Mouse (Mus musculus) left cerebral cortex, postnatal 4 days (tissue): Measurements from ENCODE around the gene Cd247. TPM values are rescaled to one million over a fixed set of nuclear protein-coding genes. Genes with fewer than 3 reads are reported as not detected.

ENCODE experiments used
- DNase-seq: peaks from one replicate; pipeline ENCODE4 v3.0.0-alpha.2; 2022
- intact Hi-C: fragments of 180-260 bp; cut with DNase I; formaldehyde crosslinking; loops from one replicate; pipeline ENCODE4 v1.15.1; 2025
- total RNA-seq, 2 experiments: library from RNA; stranded (reverse); gene quantifications; 2 replicates each; pipeline ENCODE4 v1.2.3; 2021

The Cd247 gene
- total RNA-seq, 2 experiments from 2014 or later, result 0.28 TPM; not detected in 1

DNA sequence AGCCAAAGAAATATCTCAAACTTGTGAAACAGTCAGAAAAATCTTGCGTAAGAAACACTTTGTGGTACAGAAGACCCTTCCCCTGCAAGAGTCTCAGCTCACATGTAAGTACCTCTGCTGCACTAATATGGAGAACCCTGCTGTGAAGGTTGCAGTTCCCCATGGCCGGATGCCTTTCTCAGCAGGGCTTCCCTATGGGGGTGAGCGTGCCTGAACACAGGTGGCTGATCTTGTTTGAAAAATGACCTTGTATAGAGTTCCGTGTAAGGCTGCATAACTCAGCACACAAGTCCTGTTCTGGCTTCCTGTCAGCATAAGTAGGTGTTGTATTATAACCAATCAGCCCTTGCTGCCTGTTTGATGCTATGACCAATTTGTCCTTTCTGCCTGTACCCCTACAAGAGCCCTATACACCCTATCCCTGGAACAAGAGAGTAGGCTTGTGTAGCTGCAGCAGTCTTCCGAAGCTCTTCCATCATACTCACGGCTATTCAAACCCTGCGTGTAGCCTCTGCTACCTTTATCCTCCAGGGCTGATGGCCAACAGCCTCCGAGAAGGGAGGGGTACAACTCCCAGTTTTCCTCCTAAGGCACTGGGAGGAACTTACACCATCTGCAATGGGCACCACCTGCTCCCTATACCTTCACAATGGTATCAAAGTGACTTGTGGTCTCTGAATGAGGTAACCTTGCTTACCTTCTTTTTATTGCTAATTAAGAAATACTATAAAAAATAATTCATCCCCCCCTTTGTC lies 93.8 kb downstream of the Cd247 start:
- DNase-seq, result no peak
- intact Hi-C loops, result no loop called here

DNA sequence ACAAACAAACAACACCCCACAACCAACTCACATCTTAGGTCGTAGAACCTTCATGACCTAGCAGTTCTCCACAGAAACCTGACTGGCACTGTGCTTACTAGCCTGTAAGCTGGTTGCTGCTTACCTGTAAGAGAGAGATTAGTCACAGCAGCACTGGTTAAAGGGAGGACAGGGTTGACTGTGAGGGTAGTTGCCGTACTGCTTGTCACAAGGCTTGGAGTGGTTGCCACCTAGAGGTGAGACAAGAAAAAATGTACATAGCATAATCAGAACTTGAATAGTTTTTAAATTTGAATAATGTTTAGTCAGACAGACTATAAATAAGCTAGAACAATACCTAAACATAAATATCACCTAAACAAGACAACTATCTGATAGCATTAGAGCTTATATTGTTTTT lies 103.2 kb downstream of the Cd247 start:
- intact Hi-C loops, result no loop called here
- DNase-seq, result no peak

DNA sequence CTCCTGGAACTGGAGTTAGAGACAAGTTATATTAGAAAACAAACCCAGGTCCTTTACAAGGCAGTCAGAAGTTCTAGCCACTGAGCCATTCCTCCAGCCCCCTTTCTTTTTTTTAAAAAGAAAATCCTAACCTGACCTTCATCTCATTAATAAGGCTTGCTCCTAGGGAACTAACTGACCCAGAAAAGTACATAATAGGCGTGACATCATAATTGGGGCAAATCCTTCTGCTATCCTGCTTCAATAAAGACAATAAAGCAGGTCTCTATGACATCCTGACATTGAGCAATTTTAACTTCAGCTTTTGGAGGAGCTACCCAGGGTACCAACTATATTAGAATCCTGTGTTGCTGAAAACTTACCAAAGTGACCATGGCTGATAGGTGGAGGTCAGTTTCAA lies 115.1 kb downstream of the Cd247 start:
- intact Hi-C loops, result no loop called here
- DNase-seq, result no peak

DNA sequence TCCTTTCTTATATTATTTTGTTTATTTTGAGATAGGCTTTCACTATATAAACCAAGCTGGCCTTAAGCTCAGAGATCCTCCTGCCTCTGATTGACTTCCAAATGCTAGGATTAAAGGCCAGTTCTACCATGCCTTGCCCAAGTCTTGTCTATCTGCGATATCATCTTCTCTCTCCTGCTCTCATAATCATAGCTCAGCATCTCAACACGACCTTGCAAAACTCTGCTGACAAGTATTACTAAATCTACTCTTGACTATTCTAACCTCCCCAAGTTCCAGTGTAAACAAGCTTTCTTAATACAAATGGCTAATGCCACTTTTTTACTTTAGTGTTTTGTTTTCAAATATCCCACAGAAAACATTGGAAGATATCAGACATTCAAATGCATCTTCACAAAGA lies 119.7 kb downstream of the Cd247 start:
- no peak for DNase-seq
- intact Hi-C loops, result no loop called here

DNA sequence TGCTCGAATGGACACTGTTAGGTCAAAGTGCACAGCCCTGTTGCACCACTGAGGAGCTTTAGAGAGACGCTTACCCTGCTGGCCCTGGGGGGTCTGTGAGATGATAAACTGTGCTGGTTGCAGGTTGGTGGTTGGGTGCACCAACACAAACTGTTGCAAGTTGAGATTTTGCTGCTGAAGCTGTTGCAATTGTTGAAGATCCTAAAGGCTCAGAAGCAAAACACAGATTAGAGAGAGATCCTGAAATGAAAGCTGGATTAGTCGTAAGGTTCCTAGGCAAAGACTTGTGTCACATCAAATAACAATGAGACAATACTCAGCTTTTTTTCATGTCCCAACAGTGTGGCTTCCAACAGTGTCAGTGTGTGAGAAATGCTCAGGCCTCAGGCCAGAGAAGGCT lies 120.3 kb downstream of the Cd247 start:
- DNase-seq, result no peak
- intact Hi-C loops, result no loop called here

DNA sequence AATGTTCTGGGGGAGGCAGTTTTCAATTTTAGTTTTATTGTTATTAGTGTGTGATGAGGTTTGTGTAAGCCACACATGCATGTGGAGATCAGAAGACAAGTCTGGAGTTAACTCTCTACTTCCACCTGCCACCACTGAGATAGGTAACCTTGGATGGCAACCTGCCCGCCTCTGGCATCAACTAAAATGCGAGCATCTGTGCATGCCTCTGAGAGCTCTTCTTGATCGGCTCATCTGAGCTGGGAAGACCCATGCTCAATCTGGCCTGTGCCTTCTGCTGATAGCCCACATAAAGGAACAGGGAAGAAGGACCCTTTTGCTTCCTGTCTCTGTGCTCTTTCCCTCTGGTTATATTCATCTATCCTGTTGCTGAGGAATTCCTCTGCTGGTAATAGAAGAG lies 121.0 kb downstream of the Cd247 start:
- intact Hi-C loops, result no loop called here
- peak; percentile 40 for DNase-seq

DNA sequence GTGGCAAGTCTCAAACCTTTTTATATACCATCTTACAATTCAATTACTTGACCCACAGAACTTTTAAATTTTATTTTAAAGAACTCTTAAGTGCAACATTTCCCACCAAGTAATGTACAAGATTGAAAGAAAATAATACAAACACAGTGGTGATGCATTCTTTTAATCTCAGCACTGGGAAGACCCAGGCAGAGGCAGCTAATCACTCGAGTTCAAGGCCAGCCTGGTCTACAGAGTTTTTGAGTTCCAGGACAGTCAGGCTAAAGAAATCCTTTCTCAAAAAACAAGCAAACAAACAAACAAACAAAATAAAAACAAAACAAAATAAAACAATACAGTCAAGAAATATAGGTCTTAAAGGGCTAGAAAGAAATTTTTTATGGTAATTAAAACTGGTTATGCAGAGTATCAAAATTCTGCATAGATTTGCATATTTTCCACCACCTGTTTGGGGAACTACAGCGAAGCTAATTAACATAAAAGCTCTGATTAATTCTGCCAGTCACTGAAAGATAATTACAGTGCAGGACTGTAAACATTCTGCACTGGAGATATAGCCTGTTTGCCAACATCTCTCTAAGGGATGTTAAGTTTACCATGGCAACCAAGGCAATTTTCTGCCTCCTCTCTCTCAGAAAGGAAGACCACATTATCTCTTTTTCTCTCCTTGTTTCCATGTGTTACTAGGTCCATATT lies 125.4 kb downstream of the Cd247 start:
- intact Hi-C loops, result no loop called here
- no peak for DNase-seq

DNA sequence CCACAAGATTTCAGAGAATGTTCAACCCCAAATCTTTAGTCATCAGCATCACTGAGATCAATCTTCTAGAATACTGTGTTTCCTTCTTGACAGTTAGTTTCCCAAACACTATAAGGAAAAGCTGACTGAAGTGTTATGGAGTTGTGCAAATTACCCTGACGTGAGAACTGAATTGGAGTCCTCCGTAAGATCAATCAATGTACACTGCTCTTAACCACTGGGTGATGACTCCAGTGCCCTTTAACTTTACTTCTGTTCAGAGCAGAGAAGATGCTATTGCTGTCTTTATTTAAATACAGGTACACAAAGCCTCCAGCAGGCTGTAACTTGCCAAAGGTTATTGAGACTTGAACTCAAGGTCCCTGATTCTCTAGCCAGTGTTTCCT lies 125.9 kb downstream of the Cd247 start:
- no peak for DNase-seq
- intact Hi-C loops, result no loop called here

DNA sequence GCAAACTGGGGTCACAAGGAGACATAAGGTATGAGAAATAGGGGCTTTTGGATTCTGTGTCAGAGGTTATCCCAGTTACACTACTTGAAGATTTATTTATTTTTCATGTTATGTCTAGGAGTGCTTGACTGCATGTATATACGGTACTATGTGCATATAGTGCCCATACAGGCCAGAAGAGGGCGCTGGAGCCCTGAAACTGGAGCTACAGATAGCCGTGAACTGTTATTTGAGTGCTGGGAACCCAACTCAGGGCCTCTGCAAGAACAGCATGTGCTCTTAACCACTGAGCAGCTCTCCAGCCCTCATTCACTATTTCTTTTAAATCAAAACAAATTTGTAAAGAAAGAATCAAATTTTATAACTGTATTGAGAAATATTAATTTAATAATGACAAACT lies 132.5 kb downstream of the Cd247 start:
- DNase-seq, result no peak
- intact Hi-C loops, result no loop called here

DNA sequence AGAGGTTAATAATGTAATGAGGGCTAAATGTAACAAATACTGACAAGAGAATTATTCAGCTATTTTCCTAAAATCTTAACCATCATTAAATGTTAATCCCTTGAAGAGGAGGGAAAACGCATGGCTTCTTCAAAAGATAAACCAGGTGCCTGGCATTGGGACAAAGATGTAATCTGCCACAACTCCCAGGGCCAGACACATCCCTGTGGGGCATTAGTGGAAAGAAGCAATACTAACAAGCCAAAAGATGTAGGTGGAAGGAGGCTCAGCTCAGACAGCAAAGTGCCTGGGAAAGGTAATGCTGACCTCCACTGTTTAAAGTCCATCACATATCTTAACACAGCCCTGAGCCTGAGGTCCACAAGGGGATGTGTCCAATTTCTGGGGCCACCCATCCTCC lies 134.0 kb downstream of the Cd247 start:
- intact Hi-C loops, result no loop called here
- no peak for DNase-seq

DNA sequence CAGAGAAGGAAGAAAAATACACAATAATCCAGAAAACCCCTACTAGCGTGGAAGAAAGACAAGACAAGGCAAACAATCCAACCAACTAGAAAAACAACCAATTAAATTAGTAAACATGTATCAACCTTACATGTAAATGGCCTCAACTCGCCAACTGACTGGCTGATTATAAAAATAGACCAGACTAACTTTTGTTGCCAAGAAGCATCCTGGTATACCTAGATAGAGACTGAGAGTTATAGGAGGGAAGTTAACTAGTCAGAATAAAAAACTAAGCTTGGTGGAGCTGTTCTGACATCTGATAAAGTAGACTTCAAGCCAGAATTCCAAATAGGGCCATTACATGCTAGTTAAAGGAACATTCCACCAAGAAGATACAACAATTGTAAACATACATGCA lies 136.7 kb downstream of the Cd247 start:
- DNase-seq, result no peak

More for the DNA sequence above, 136.7 kb downstream of the Cd247 start:
- intact Hi-C loops, result no loop called here

Other genes starting within 250 kb of the Cd247 start
- gene Mpzl1, start 154.1 kb upstream of the Cd247 start, total RNA-seq, result 10 to 100 TPM; 73.1 to 74.3 TPM
- 1 to 10 TPM; 5.3 to 5.4 TPM for gene Rcsd1, start 78.9 kb upstream of the Cd247 start, total RNA-seq
- gene Creg1, start 24.9 kb upstream of the Cd247 start, total RNA-seq, result 10 to 100 TPM; 14.0 to 17.9 TPM
- 10 to 100 TPM; 27.6 to 29.4 TPM for gene Pou2f1, start 214.0 kb downstream of the Cd247 start, total RNA-seq